Mouse (Mus musculus) testis, adult 2 months (tissue): Measurements from ENCODE around the gene Zfp169. TPM values are rescaled to one million over a fixed set of nuclear protein-coding genes. Genes with fewer than 3 reads are reported as not detected.

Source experiments
- H3K27ac ChIP-seq: fragments of 200-500 bp; 2 replicates; pipeline ENCODE4 v1.5.1; 2012; ENCODE audit warnings: low read depth, low read length; ENCODE audit not compliant: control insufficient read depth, insufficient read depth
- H3K27me3 ChIP-seq: fragments of 200-500 bp; 2 replicates; pipeline ENCODE4 v1.6.1; 2012; ENCODE audit warnings: mild to moderate bottlenecking, low read length, moderate library complexity; ENCODE audit not compliant: control insufficient read depth, insufficient read depth
- H3K36me3 ChIP-seq: fragments of 200-500 bp; 2 replicates; pipeline ENCODE4 v1.6.1; 2012; ENCODE audit warnings: mild to moderate bottlenecking, low read length; ENCODE audit not compliant: control insufficient read depth, insufficient read depth
- H3K4me1 ChIP-seq: fragments of 200-500 bp; 2 replicates; pipeline ENCODE4 v1.6.1; 2012; ENCODE audit warnings: low read length; ENCODE audit not compliant: control insufficient read depth, insufficient read depth
- H3K4me3 ChIP-seq: fragments of 200-500 bp; 2 replicates; pipeline ENCODE4 v1.5.1; 2012; ENCODE audit warnings: low read depth, mild to moderate bottlenecking, low read length, moderate library complexity, mixed read lengths; ENCODE audit not compliant: control insufficient read depth
- CTCF ChIP-seq: fragments of 200-500 bp; IDR thresholded peaks from 2 replicates; pipeline ENCODE4 v1.5.1; 2012; ENCODE audit warnings: low read depth, mild to moderate bottlenecking, inconsistent platforms, low read length, moderate library complexity; ENCODE audit not compliant: control insufficient read depth, insufficient read depth, insufficient replicate concordance
- POLR2A ChIP-seq: fragments of 200-500 bp; IDR thresholded peaks from 2 replicates; pipeline ENCODE4 v1.6.1; 2012; ENCODE audit warnings: low read depth, mild to moderate bottlenecking, inconsistent platforms, low read length, moderate library complexity; ENCODE audit not compliant: control insufficient read depth
- polyA plus RNA-seq: library from polyadenylated mRNA; depleted of rRNA; stranded (reverse); fragments of >200 nt; gene quantifications from 2 replicates; pipeline ENCODE4 v1.2.3, GENCODE M21; 2012; rRNA removed

Zfp169 gene
- 11.5 and 12.1 TPM in 2 replicates for polyA plus RNA-seq

- peak within 1 kb of the TSS; percentile 92 for H3K4me3 ChIP-seq
- no peaks in the 10 kb centered on the region for H3K36me3 ChIP-seq
- H3K27me3 ChIP-seq: no peaks in the 10 kb centered on the region
- H3K4me1 ChIP-seq: peaks cover 9% of the 10 kb centered on the region
- no peak within 1 kb of the TSS for H3K27ac ChIP-seq
- TF ChIP-seq CTCF (no peak), POLR2A (peak; percentile 69)
Measured at GRCm38 (mm10) chr13:48513003-48513929, at the start of gene Zfp169, which contains the start of gene A830005F24Rik. Gene Zfp169 (minus strand): TSS chr13:48513451. Gene A830005F24Rik (plus strand): TSS chr13:48513570.

GRCm38 (mm10) chr13:48562336-48562735, 49.1 kb upstream of the Zfp169 start:
- TF ChIP-seq POLR2A (no peak), CTCF (no peak)
- Histone ChIP-seq H3K27ac (no peak overlapping the region), H3K27me3 (no peaks in the 10 kb centered on the region), H3K36me3 (no peaks in the 10 kb centered on the region), H3K4me3 (no peak overlapping the region), H3K4me1 (peaks cover 5% of the 10 kb centered on the region; the same call in 1 of the 2 replicates)

- no peaks in the 10 kb centered on the region for H3K36me3 ChIP-seq
- peaks cover 5% of the 10 kb centered on the region; the same call in 1 of the 2 replicates for H3K4me1 ChIP-seq
- H3K4me3 ChIP-seq: no peak overlapping the region
- H3K27me3 ChIP-seq: no peaks in the 10 kb centered on the region
- TF ChIP-seq POLR2A (no peak), CTCF (no peak)
- no peak overlapping the region for H3K27ac ChIP-seq
Measured at GRCm38 (mm10) chr13:48561481-48561880, 48.2 kb upstream of the Zfp169 start.

GRCm38 (mm10) chr13:48555976-48556375, 42.7 kb upstream of the Zfp169 start:
- no peaks in the 10 kb centered on the region for H3K27me3 ChIP-seq
- no peak overlapping the region for H3K4me3 ChIP-seq
- H3K36me3 ChIP-seq: no peaks in the 10 kb centered on the region
- no peak overlapping the region for H3K27ac ChIP-seq
- TF ChIP-seq CTCF (no peak), POLR2A (no peak)
- H3K4me1 ChIP-seq: peaks cover 8% of the 10 kb centered on the region

- no peak overlapping the region for H3K4me3 ChIP-seq
- peaks cover 8% of the 10 kb centered on the region for H3K4me1 ChIP-seq
- H3K27ac ChIP-seq: no peak overlapping the region
- TF ChIP-seq CTCF (no peak), POLR2A (no peak)
- H3K36me3 ChIP-seq: no peaks in the 10 kb centered on the region
- no peaks in the 10 kb centered on the region for H3K27me3 ChIP-seq
Measured at GRCm38 (mm10) chr13:48554552-48554951, 41.3 kb upstream of the Zfp169 start.

- no peak for TF ChIP-seq CTCF
- no peak for TF ChIP-seq POLR2A
- H3K27ac ChIP-seq: no peak overlapping the region
- peaks cover 8% of the 10 kb centered on the region for H3K4me1 ChIP-seq
- no peak overlapping the region for H3K4me3 ChIP-seq
- H3K36me3 ChIP-seq: no peaks in the 10 kb centered on the region
- H3K27me3 ChIP-seq: no peaks in the 10 kb centered on the region
Measured at GRCm38 (mm10) chr13:48553511-48553910, 40.3 kb upstream of the Zfp169 start.
